Mouse (Mus musculus): ENCODE results near the gene Mycbp2.

- TF ChIP-seq CTCF (IDR thresholded peaks at IDR 0.05; ENCODE audit: borderline replicate concordance, insufficient read depth, low read length) = no peak
- TF ChIP-seq POLR2A (IDR thresholded peaks at IDR 0.05; ENCODE audit: low read depth, low read length) = no peak
These were observed 240.3 kb downstream of the Mycbp2 start for GRCm38 (mm10) chr14:103106301-103106700.
